Mouse (Mus musculus): Measurements from ENCODE around the gene Gm49358. TPM values are rescaled to one million over a fixed set of nuclear protein-coding genes. Genes with fewer than 3 reads are reported as not detected.

Gm49358 gene
- polyA plus RNA-seq, 1 experiment, result not detected

DNA sequence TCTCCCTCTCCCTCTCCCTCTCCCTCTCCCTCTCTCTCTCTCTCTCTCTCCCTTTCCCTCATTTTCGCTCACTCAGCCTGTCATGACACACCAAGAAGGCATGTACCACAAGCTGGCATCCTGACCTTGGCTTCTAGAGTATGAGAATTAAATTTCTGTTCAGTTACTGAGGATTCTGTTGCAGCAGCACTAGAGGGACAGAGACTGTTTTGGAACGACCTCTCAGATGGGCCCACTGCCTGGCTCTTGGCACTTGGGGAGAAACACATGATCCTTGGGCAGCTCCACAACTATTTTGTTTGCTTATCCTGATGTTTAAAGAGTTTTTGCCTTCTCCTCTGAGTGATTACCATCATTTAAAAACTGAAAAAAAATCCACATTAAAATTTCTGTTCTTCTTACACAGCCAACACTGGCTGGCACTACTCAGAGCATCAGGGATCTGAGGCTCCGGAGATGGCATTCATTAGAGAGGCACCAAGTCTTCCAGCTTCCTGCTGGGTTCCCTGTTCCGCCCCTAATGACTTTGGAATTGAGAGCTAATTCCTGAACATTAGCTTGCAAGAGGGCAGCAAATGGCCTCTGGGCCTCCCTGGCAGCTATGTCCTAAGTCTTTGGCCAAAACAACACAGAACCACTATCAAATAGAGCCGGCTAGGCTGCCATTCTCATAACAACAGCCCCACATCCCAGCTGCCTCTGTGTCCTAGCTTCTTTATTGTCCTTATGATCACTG, 116.5 kb downstream of the Gm49358 start:
- WGBS, result 51% methylated on average over 5 of the region's 5 CpGs

DNA sequence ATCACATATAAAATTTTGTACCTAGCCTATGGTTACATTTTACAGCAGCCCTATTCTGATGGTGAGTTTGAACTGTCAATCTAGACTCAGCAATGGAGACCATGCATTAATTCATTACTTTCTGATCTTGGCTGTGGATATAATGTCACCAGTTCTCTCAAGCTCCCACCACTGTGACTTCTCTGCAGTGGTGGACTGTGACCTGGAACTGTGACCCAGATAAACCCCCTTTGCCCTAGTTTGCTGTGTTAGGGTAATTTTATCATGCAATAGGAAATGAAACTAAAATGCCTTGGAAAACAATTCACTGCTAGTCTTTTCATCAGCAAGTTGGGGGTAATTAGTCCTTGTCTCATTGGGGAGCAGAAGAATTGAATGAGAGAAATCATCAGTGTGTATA, 117.7 kb downstream of the Gm49358 start:
- Histone ChIP-seq H3K4me1 (ENCODE audit: control insufficient read depth, insufficient read depth, low read length) (no peaks in the 10 kb centered on the region), H3K4me3 (replicated peaks; ENCODE audit: extremely low read depth, low read depth, low read length) (no peak overlapping the region)
- no peak for DNase-seq
- TF ChIP-seq CTCF (IDR thresholded peaks at IDR 0.05; ENCODE audit: insufficient read depth, low read length) (no peak), POLR2A (IDR thresholded peaks at IDR 0.05; ENCODE audit: borderline replicate concordance, extremely low read depth, low read depth, low read length) (no peak)

More for the DNA sequence above, 116.5 kb downstream of the Gm49358 start:
- Histone ChIP-seq H3K4me3 (replicated peaks; ENCODE audit: extremely low read depth, low read depth, low read length) (no peak overlapping the region), H3K4me1 (ENCODE audit: control insufficient read depth, insufficient read depth, low read length) (no peaks in the 10 kb centered on the region)
- DNase-seq, result no peak
- no peak for TF ChIP-seq POLR2A (IDR thresholded peaks at IDR 0.05; ENCODE audit: borderline replicate concordance, extremely low read depth, low read depth, low read length)
- no peak for TF ChIP-seq CTCF (IDR thresholded peaks at IDR 0.05; ENCODE audit: insufficient read depth, low read length)

Other genes with a start within 250 kb of the Gm49358 start
- gene Hsp90b1, start 58.5 kb upstream of the Gm49358 start, polyA plus RNA-seq (2012; rRNA removed), result 39.1 and 81.4 TPM in 2 replicates
- gene Ttc41, start 58.2 kb upstream of the Gm49358 start, polyA plus RNA-seq (2012; rRNA removed), result 0.80 and 1.4 TPM in 2 replicates
- gene Nt5dc3, start 15.0 kb downstream of the Gm49358 start, polyA plus RNA-seq (2012; rRNA removed), result 8.6 and 12.8 TPM in 2 replicates
- 0.88 and 0.93 TPM in 2 replicates for gene Stab2, start 244.1 kb downstream of the Gm49358 start, polyA plus RNA-seq (2012; rRNA removed)